Mouse (Mus musculus) MEL (cell line): ENCODE measurements around the gene a.

Source experiments
- CTCF ChIP-seq, 3 experiments: IDR thresholded peaks in 2 of 3; conservative IDR thresholded peaks in 1 of 3; 2 replicates each; pipeline ENCODE4 v1.5.1; 2011 to 2012; ENCODE audit warnings: low read length in 3 of 3, low read depth in 2 of 3, mild to moderate bottlenecking in 2 of 3, improper control_type of control experiment in 1 of 3, inconsistent platforms in 1 of 3, mixed read lengths in 1 of 3, moderate library complexity in 1 of 3; ENCODE audit not compliant: control insufficient read depth in 1 of 3, insufficient read depth in 1 of 3, poor library complexity in 1 of 3, severe bottlenecking in 1 of 3
- EP300 ChIP-seq, 2 experiments: IDR thresholded peaks; 2 replicates each; pipeline ENCODE4 v1.6.1; 2011; ENCODE audit warnings: improper control_type of control experiment in 2 of 2, low read length in 2 of 2, low read depth in 1 of 2, mild to moderate bottlenecking in 1 of 2
- KAT2A ChIP-seq: conservative IDR thresholded peaks from 2 replicates; pipeline ENCODE4 v1.6.1; 2012; ENCODE audit warnings: low read depth, low read length, improper control_type of control experiment, inconsistent platforms
- MAFK ChIP-seq: IDR thresholded peaks from 2 replicates; pipeline ENCODE4 v1.6.1; 2011; ENCODE audit warnings: low read depth, mild to moderate bottlenecking, low read length, improper control_type of control experiment, borderline replicate concordance
- MAZ ChIP-seq: IDR thresholded peaks from 2 replicates; pipeline ENCODE4 v1.6.1; 2012; ENCODE audit warnings: low read depth, mild to moderate bottlenecking, inconsistent platforms, low read length, improper control_type of control experiment
- MXI1 ChIP-seq: IDR thresholded peaks from 2 replicates; pipeline ENCODE4 v1.6.1; 2011; ENCODE audit warnings: mild to moderate bottlenecking, low read depth, low read length, improper control_type of control experiment
- POLR2A ChIP-seq, 2 experiments: IDR thresholded peaks; 2 replicates each; pipeline ENCODE4 v1.6.1; 2011 to 2012; ENCODE audit warnings: low read length in 2 of 2, mild to moderate bottlenecking in 2 of 2, control low read depth in 1 of 2, improper control_type of control experiment in 1 of 2, low read depth in 1 of 2, moderate library complexity in 1 of 2; ENCODE audit not compliant: control insufficient read depth in 1 of 2, insufficient read depth in 1 of 2, poor library complexity in 1 of 2
- POLR2AphosphoS5 ChIP-seq: IDR thresholded peaks from 2 replicates; pipeline ENCODE4 v1.6.1; 2012; ENCODE audit warnings: low read depth, borderline replicate concordance, mild to moderate bottlenecking, inconsistent platforms, low read length, moderate library complexity, mixed read lengths
- RCOR1 ChIP-seq: IDR thresholded peaks from 2 replicates; pipeline ENCODE4 v1.6.1; 2012; ENCODE audit warnings: low read depth, mild to moderate bottlenecking, inconsistent platforms, low read length, improper control_type of control experiment
- TAL1 ChIP-seq: IDR thresholded peaks from 2 replicates; pipeline ENCODE4 v1.6.1; 2012; ENCODE audit warnings: mild to moderate bottlenecking, inconsistent platforms, low read length, moderate library complexity, mixed read lengths
- UBTF ChIP-seq: IDR thresholded peaks from 2 replicates; pipeline ENCODE4 v1.6.1; 2012; ENCODE audit warnings: low read depth, mild to moderate bottlenecking, inconsistent platforms, low read length, improper control_type of control experiment, moderate library complexity, borderline replicate concordance; ENCODE audit not compliant: insufficient read depth
- USF1 ChIP-seq: IDR thresholded peaks from 2 replicates; pipeline ENCODE4 v1.6.1; 2014; ENCODE audit warnings: low read depth, mild to moderate bottlenecking, inconsistent platforms, low read length, improper control_type of control experiment, moderate library complexity
- USF2 ChIP-seq, 2 experiments: IDR thresholded peaks; 2 replicates each; pipeline ENCODE4 v1.6.1; 2011 to 2012; ENCODE audit warnings: improper control_type of control experiment in 2 of 2, low read length in 2 of 2, borderline replicate concordance in 1 of 2, inconsistent platforms in 1 of 2, low read depth in 1 of 2, mild to moderate bottlenecking in 1 of 2; ENCODE audit not compliant: insufficient read depth in 1 of 2
- ZNF384 ChIP-seq: IDR thresholded peaks from 2 replicates; pipeline ENCODE4 v1.6.1; 2012; ENCODE audit warnings: low read depth, mild to moderate bottlenecking, inconsistent platforms, low read length, improper control_type of control experiment

GRCm38 (mm10) chr2:154803845-154804244, 12.6 kb downstream of the a start:
- TF ChIP-seq MAZ (no peak), EP300 (IDR thresholded peaks at IDR 0.05; ENCODE audit: low read depth in 1 of 2, low read length in 2 of 2) (peak; percentile 13 to 60; a peak in 2 of 4 replicates), TAL1 (peak; percentile 75), POLR2A (IDR thresholded peaks at IDR 0.05; ENCODE audit: control insufficient read depth in 1 of 2, insufficient read depth in 1 of 2, low read depth in 1 of 2, low read length in 2 of 2, poor library complexity in 1 of 2) (no peak), USF1 (no peak), USF2 (IDR thresholded peaks at IDR 0.05; ENCODE audit: borderline replicate concordance in 1 of 2, insufficient read depth in 1 of 2, low read depth in 1 of 2, low read length in 2 of 2) (no peak), MAFK (no peak), ZNF384 (no peak), CTCF (IDR thresholded peaks at IDR 0.05 in 2 of 3, conservative IDR thresholded peaks at IDR 0.05 in 1 of 3; ENCODE audit: control insufficient read depth in 1 of 3, insufficient read depth in 1 of 3, low read depth in 2 of 3, low read length in 3 of 3, poor library complexity in 1 of 3, severe bottlenecking in 1 of 3) (no peak), MXI1 (no peak), RCOR1 (no peak), UBTF (no peak), KAT2A (no peak), POLR2AphosphoS5 (no peak)
